Mouse (Mus musculus) embryonic fibroblast, embryonic 13.5 days (primary cell): ENCODE measurements at regions not wholly inside any gene's neighbourhood (a gene's known extent, or its start where the extent isn't known, plus 50 kb on each side); places are given as distances from the start of the nearest gene placed in this dataset.

Experiments
- H3K27ac ChIP-seq: 2 replicates; pipeline ENCODE4 v1.5.1; 2012; ENCODE audit warnings: low read length, control low read depth, inconsistent platforms; ENCODE audit not compliant: insufficient read depth
- H3K4me1 ChIP-seq: 2 replicates; pipeline ENCODE4 v1.6.1; 2011; ENCODE audit warnings: low read length; ENCODE audit not compliant: control insufficient read depth, insufficient read depth
- H3K4me3 ChIP-seq: 2 replicates; pipeline ENCODE4 v1.5.1; 2011; ENCODE audit warnings: mild to moderate bottlenecking, control low read depth, low read length; ENCODE audit not compliant: insufficient read depth
- CTCF ChIP-seq: IDR thresholded peaks from 2 replicates; pipeline ENCODE4 v1.5.1; 2011; ENCODE audit warnings: mild to moderate bottlenecking, control low read depth, low read length, moderate library complexity, borderline replicate concordance; ENCODE audit not compliant: insufficient read depth
- POLR2A ChIP-seq: IDR thresholded peaks from 2 replicates; pipeline ENCODE4 v1.6.1; 2011; ENCODE audit warnings: low read depth, mild to moderate bottlenecking, control low read depth, low read length, moderate library complexity

- peak overlapping the region; percentile 57 for H3K27ac ChIP-seq
- peaks cover 7% of the 10 kb centered on the region; the same call in 1 of the 2 replicates for H3K4me1 ChIP-seq
- TF ChIP-seq POLR2A (no peak), CTCF (no peak)
- H3K4me3 ChIP-seq: no peak overlapping the region
Measured at GRCm38 (mm10) chr13:51899319-51900042, 53.0 kb downstream of the Gadd45g start.

- TF ChIP-seq CTCF (no peak), POLR2A (no peak)
- 0 out of 2 replicates have a peak overlapping the region, but pooled peaks have one; percentile 1 for H3K27ac ChIP-seq
- peaks cover 7% of the 10 kb centered on the region; the same call in 1 of the 2 replicates for H3K4me1 ChIP-seq
- no peak overlapping the region for H3K4me3 ChIP-seq
Measured at GRCm38 (mm10) chr13:51900043-51900440, 53.6 kb downstream of the Gadd45g start.

- no peak overlapping the region for H3K4me3 ChIP-seq
- H3K27ac ChIP-seq: peak overlapping the region; percentile 23
- TF ChIP-seq CTCF (no peak), POLR2A (no peak)
- peaks cover 7% of the 10 kb centered on the region; the same call in 1 of the 2 replicates for H3K4me1 ChIP-seq
Measured at GRCm38 (mm10) chr13:51902482-51903285, 56.2 kb downstream of the Gadd45g start.

- H3K4me3 ChIP-seq: no peak overlapping the region
- TF ChIP-seq POLR2A (no peak), CTCF (no peak)
- H3K4me1 ChIP-seq: peaks cover 7% of the 10 kb centered on the region; the same call in 1 of the 2 replicates
- H3K27ac ChIP-seq: no peak overlapping the region
Measured at GRCm38 (mm10) chr13:51903324-51903939, 57.0 kb downstream of the Gadd45g start.

DNA sequence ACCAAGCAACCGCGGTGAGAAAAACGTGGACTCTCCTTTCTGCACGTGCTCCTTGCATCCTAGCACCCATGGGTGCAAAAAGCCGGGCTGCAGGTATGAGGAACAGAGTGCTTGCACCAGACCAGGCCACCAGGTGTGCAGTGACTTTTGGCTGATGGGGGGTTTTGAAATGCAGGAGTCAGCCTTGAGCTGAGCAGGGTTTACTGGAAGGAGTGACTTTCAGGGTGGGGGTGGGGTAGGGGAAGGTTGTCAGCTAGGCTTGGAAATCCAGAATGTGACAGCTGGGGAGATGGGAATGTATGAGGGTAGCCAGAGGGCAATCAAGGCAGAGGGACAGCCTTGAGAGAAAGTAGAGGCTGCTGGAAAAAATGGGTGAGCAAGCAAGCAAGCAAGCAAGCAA, 58.8 kb downstream of the Gadd45g start:
- Histone ChIP-seq H3K27ac (no peak overlapping the region), H3K4me1 (peaks cover 7% of the 10 kb centered on the region; the same call in 1 of the 2 replicates), H3K4me3 (no peak overlapping the region)
- no peak for TF ChIP-seq POLR2A
- no peak for TF ChIP-seq CTCF

DNA sequence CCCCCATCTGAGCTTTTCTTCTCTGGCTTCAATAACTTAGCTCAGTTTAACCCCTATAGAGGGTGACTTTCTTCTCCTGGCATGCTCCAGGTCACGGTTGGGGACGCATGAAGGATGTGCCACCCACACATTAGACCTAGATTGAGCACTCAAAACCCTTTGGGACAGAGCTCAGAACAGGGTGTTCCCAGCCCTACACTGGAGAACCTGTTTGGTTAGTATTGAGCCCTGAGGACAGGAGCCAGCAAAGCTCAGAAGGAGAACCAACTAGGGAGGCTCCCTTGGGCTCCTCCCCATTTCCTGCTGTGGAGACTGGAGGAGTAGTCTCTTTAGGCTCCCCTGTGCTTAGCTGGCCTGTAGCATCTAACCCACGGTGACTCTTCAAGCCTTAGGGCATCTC, 59.6 kb downstream of the Gadd45g start:
- no peak overlapping the region for H3K4me3 ChIP-seq
- TF ChIP-seq CTCF (no peak), POLR2A (no peak)
- peaks cover 7% of the 10 kb centered on the region; the same call in 1 of the 2 replicates for H3K4me1 ChIP-seq
- no peak overlapping the region for H3K27ac ChIP-seq

- H3K4me1 ChIP-seq: no peaks in the 10 kb centered on the region
- H3K27ac ChIP-seq: no peak overlapping the region
- no peak overlapping the region for H3K4me3 ChIP-seq
- TF ChIP-seq POLR2A (no peak), CTCF (no peak)
Measured at GRCm38 (mm10) chr13:51908514-51908913, 62.0 kb downstream of the Gadd45g start.

DNA sequence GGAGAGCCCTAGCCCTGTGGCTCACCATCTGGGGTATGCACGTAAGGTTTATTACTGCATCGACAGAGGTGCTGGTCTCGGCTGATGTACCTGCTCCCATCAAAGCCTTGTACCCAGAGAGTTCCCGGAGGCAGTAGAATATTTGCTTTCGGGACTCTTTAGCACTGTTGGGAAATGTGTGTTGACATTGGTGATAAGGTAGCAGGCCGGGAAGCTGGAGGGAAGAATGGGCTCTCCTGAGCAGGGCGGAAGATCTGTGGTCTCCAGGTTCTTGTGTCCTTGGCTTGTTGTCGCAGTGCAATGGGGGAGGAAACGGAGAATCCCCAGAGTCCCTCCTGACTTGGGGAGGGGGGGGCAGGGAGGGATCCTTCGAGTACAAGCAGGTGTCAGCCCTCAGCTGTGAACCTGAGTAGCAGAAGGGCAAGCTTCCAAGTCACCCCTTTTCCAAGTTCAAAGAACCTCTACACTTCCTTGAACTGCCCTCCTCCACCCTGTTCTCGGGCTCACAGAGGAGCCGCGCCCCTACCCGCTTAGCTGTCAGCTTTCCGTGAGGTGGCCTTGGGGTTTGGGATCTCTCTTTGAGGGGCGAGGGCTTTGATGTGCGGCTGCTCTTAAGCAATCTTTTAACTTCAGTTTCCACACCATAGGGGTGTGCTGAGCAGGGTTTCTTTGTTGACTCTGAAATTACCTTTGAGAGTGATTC, 65.0 kb downstream of the Gadd45g start:
- Histone ChIP-seq H3K4me1 (no peaks in the 10 kb centered on the region), H3K27ac (no peak overlapping the region), H3K4me3 (no peak overlapping the region)
- TF ChIP-seq POLR2A (no peak), CTCF (no peak)

- H3K4me3 ChIP-seq: no peak overlapping the region
- H3K27ac ChIP-seq: no peak overlapping the region
- no peaks in the 10 kb centered on the region for H3K4me1 ChIP-seq
- TF ChIP-seq POLR2A (no peak), CTCF (no peak)
Measured at GRCm38 (mm10) chr13:51912477-51912876, 66.0 kb downstream of the Gadd45g start.
